Mouse (Mus musculus) liver, embryonic 15.5 days (tissue): ENCODE data around the gene Rnf130. TPM values are rescaled to one million over a fixed set of nuclear protein-coding genes. Genes with fewer than 3 reads are reported as not detected.
A peak's percentile ranks its signal among the peaks of the same experiment; 100 is the strongest.

ENCODE experiments used
- microRNA counts: library from miRNA; unstranded; fragments of <30 nt; microRNA quantifications from one replicate; lab custom pipeline; 2016
- microRNA-seq: library from miRNA; unstranded; fragments of <30 nt; microRNA quantifications from one replicate; pipeline ENCODE4, GENCODE M21; 2016
- polyA plus RNA-seq: library from polyadenylated mRNA; unstranded; fragments of >200 nt; fragmentation: Nextera tagmentation; extraction: Ambion mirVana; gene quantifications from 2 replicates; pipeline ENCODE4 v1.2.1, GENCODE M21; 2015

The Rnf130 gene
- polyA plus RNA-seq, 1 experiment from 2014 or later: 37.7 TPM

MicroRNAs encoded within 50 kb of the gene (microRNA counts, 519-probe panel; counts per million panel counts)
- microRNA mmu-miR-340-3p (lab: Ali Mortazavi, UCI) (1,558 counts per million, percentile 10 among the panel's probes with 10 or more counts), microRNA mmu-miR-340-5p (lab: Ali Mortazavi, UCI) (3,902 counts per million, percentile 80 among the panel's probes with 10 or more counts)

Small RNA genes within 50 kb of the gene (microRNA-seq; reads per million reads assigned to microRNA genes)
- gene Mir340: 465 reads per million, percentile 68 among the genes with 10 or more reads in this experiment

Other genes starting within 250 kb of the Rnf130 start
- gene Gfpt2, start 231.2 kb upstream of the Rnf130 start, polyA plus RNA-seq: 0.73 and 0.74 TPM in 2 replicates
- gene Mapk9, start 178.6 kb upstream of the Rnf130 start, polyA plus RNA-seq: 16.7 and 16.9 TPM in 2 replicates
- gene Rasgef1c, start 123.5 kb upstream of the Rnf130 start, polyA plus RNA-seq: 0.05 TPM in 1 of 2 replicates, not detected in the other
- 11.7 and 13.6 TPM in 2 replicates for gene Tbc1d9b, start 106.0 kb downstream of the Rnf130 start, polyA plus RNA-seq
- 7.6 and 8.4 TPM in 2 replicates for gene Mrnip, start 149.1 kb downstream of the Rnf130 start, polyA plus RNA-seq
- 161 and 189 TPM in 2 replicates for gene Sqstm1, start 185.5 kb downstream of the Rnf130 start, polyA plus RNA-seq
- gene Mgat4b, start 185.5 kb downstream of the Rnf130 start, polyA plus RNA-seq: 12.7 and 14.9 TPM in 2 replicates
- gene Ltc4s, start 213.3 kb downstream of the Rnf130 start, polyA plus RNA-seq: 0.46 and 0.51 TPM in 2 replicates